Mouse (Mus musculus) inflammation-experienced regulatory T-cells, adult 6 months (primary cell): Measurements from ENCODE around the gene Fbxw4. TPM values are rescaled to one million over a fixed set of nuclear protein-coding genes. Genes with fewer than 3 reads are reported as not detected.
"Not testable (repeated sequence)": the region's sequence is repeated elsewhere in the genome, so short reads cannot be mapped to it uniquely, and the experiment has no call there.

Experiments
- ATAC-seq: one replicate; pipeline ENCODE4 v1.8.0; 2017
- polyA plus RNA-seq, 3 experiments: library from polyadenylated mRNA; unstranded; fragments of 100-300 nt; shearing (Covaris generic); gene quantifications; one replicate each; pipeline ENCODE4 v1.2.1; 2017

The Fbxw4 gene
- polyA plus RNA-seq, 3 experiments from 2014 or later: 6.0 to 14.9 (median 14.4) TPM

GRCm38 (mm10) chr19:45655870-45656269 lies 4.2 kb downstream of the Fbxw4 start:
- ATAC-seq: no peak

GRCm38 (mm10) chr19:45653986-45654385 lies 6.1 kb downstream of the Fbxw4 start:
- no peak for ATAC-seq

- ATAC-seq: no peak
Observed at GRCm38 (mm10) chr19:45652286-45652988, 7.7 kb downstream of the Fbxw4 start.

- no peak for ATAC-seq
Observed at GRCm38 (mm10) chr19:45651524-45651923, 8.6 kb downstream of the Fbxw4 start.

GRCm38 (mm10) chr19:45649776-45650175 lies 10.3 kb downstream of the Fbxw4 start:
- ATAC-seq: no peak

GRCm38 (mm10) chr19:45648469-45648868 lies 11.6 kb downstream of the Fbxw4 start:
- ATAC-seq: not testable (repeated sequence)

- ATAC-seq: no peak
Observed at GRCm38 (mm10) chr19:45646866-45647265, 13.2 kb downstream of the Fbxw4 start.

- ATAC-seq: no peak
Observed at GRCm38 (mm10) chr19:45640691-45641090, 19.4 kb downstream of the Fbxw4 start.

- no peak for ATAC-seq
Observed at GRCm38 (mm10) chr19:45635960-45636359, 24.2 kb downstream of the Fbxw4 start.

GRCm38 (mm10) chr19:45631584-45631983 lies 28.5 kb downstream of the Fbxw4 start:
- ATAC-seq: no peak

- ATAC-seq: peak; percentile 80
Observed at GRCm38 (mm10) chr19:45630953-45631352, 29.2 kb downstream of the Fbxw4 start.

GRCm38 (mm10) chr19:45629219-45629618 lies 30.9 kb downstream of the Fbxw4 start:
- ATAC-seq: no peak

- no peak for ATAC-seq
Observed at GRCm38 (mm10) chr19:45628649-45629048, 31.5 kb downstream of the Fbxw4 start.

GRCm38 (mm10) chr19:45627036-45627435 lies 33.1 kb downstream of the Fbxw4 start:
- no peak for ATAC-seq

- no peak for ATAC-seq
Observed at GRCm38 (mm10) chr19:45623710-45624109, 36.4 kb downstream of the Fbxw4 start.

GRCm38 (mm10) chr19:45622144-45622543 lies 38.0 kb downstream of the Fbxw4 start:
- ATAC-seq: no peak

- ATAC-seq: no peak
Observed at GRCm38 (mm10) chr19:45621061-45621460, 39.1 kb downstream of the Fbxw4 start.

- ATAC-seq: no peak
Observed at GRCm38 (mm10) chr19:45619744-45620501, 40.2 kb downstream of the Fbxw4 start.

GRCm38 (mm10) chr19:45618184-45618583 lies 41.9 kb downstream of the Fbxw4 start:
- ATAC-seq: no peak

- ATAC-seq: no peak
Observed at GRCm38 (mm10) chr19:45616735-45617134, 43.4 kb downstream of the Fbxw4 start.

- no peak for ATAC-seq
Observed at GRCm38 (mm10) chr19:45616214-45616518, 43.9 kb downstream of the Fbxw4 start.

GRCm38 (mm10) chr19:45615415-45616213 lies 44.5 kb downstream of the Fbxw4 start:
- no peak for ATAC-seq

- no peak for ATAC-seq
Observed at GRCm38 (mm10) chr19:45614928-45615327, 45.2 kb downstream of the Fbxw4 start.
